Mouse (Mus musculus) heart, postnatal 0 days (tissue): ENCODE data around the gene Grip2.

Experiments used
- CTCF ChIP-seq: IDR thresholded peaks from 2 replicates; pipeline ENCODE4 v1.5.1; 2016; ENCODE audit warnings: antibody characterized with exemption, control low read depth, low read depth
- EP300 ChIP-seq: IDR thresholded peaks from 2 replicates; pipeline ENCODE4 v1.6.1; 2016; ENCODE audit warnings: antibody characterized with exemption, low read depth

- TF ChIP-seq CTCF: peak; percentile 95
- no peak for TF ChIP-seq EP300
These were observed 50.5 kb downstream of the Grip2 start for GRCm38 (mm10) chr6:91776543-91776942.
